Mouse (Mus musculus): ENCODE measurements around the gene 9230112D13Rik.

Gene 9230112D13Rik

GRCm38 (mm10) chr14:34543596-34543995 lies 21.0 kb upstream of the 9230112D13Rik start:
- in situ Hi-C loops (cut with MseI, MboI), result no loop called here

GRCm38 (mm10) chr14:34541896-34542295 lies 19.3 kb upstream of the 9230112D13Rik start:
- in situ Hi-C loops (cut with MseI, MboI), result no loop called here

GRCm38 (mm10) chr14:34540685-34541162 lies 18.1 kb upstream of the 9230112D13Rik start:
- in situ Hi-C loops (cut with MseI, MboI), result no loop called here

GRCm38 (mm10) chr14:34535883-34536282 lies 13.3 kb upstream of the 9230112D13Rik start:
- in situ Hi-C loops (cut with MseI, MboI), result no loop called here

GRCm38 (mm10) chr14:34533537-34533936 lies 10.9 kb upstream of the 9230112D13Rik start:
- in situ Hi-C loops (cut with MseI, MboI), result no loop called here

GRCm38 (mm10) chr14:34532536-34532935 lies 9.9 kb upstream of the 9230112D13Rik start:
- in situ Hi-C loops (cut with MseI, MboI), result no loop called here

- in situ Hi-C loops (cut with MseI, MboI), result no loop called here
These were observed 6.2 kb upstream of the 9230112D13Rik start for GRCm38 (mm10) chr14:34528804-34529203.

- in situ Hi-C loops (cut with MseI, MboI), result no loop called here
These were observed 4.5 kb downstream of the 9230112D13Rik start for GRCm38 (mm10) chr14:34517959-34518544.

GRCm38 (mm10) chr14:34516960-34517577 lies 5.5 kb downstream of the 9230112D13Rik start:
- in situ Hi-C loops (cut with MseI, MboI), result no loop called here

GRCm38 (mm10) chr14:34515860-34516259 lies 6.7 kb downstream of the 9230112D13Rik start:
- in situ Hi-C loops (cut with MseI, MboI), result no loop called here

- in situ Hi-C loops (cut with MseI, MboI), result no loop called here
These were observed 8.5 kb downstream of the 9230112D13Rik start for GRCm38 (mm10) chr14:34514120-34514519.

- in situ Hi-C loops (cut with MseI, MboI), result no loop called here
These were observed 10.0 kb downstream of the 9230112D13Rik start for GRCm38 (mm10) chr14:34512602-34513001.

GRCm38 (mm10) chr14:34511901-34512300 lies 10.7 kb downstream of the 9230112D13Rik start:
- in situ Hi-C loops (cut with MseI, MboI), result no loop called here

GRCm38 (mm10) chr14:34508842-34509439 lies 13.7 kb downstream of the 9230112D13Rik start:
- in situ Hi-C loops (cut with MseI, MboI), result no loop called here

GRCm38 (mm10) chr14:34508187-34508840 lies 14.3 kb downstream of the 9230112D13Rik start:
- in situ Hi-C loops (cut with MseI, MboI), result no loop called here

- in situ Hi-C loops (cut with MseI, MboI), result no loop called here
These were observed 17.3 kb downstream of the 9230112D13Rik start for GRCm38 (mm10) chr14:34505309-34505708.

GRCm38 (mm10) chr14:34504377-34504776 lies 18.2 kb downstream of the 9230112D13Rik start:
- in situ Hi-C loops (cut with MseI, MboI), result no loop called here

GRCm38 (mm10) chr14:34503759-34504158 lies 18.8 kb downstream of the 9230112D13Rik start:
- in situ Hi-C loops (cut with MseI, MboI), result no loop called here

GRCm38 (mm10) chr14:34503325-34503647 lies 19.3 kb downstream of the 9230112D13Rik start, which contains the start of gene Bmpr1a:
TSS of gene Bmpr1a (minus strand) at chr14:34503341.
- in situ Hi-C loops (cut with MseI, MboI), result no loop called here

GRCm38 (mm10) chr14:34502475-34503324 lies 19.9 kb downstream of the 9230112D13Rik start:
- in situ Hi-C loops (cut with MseI, MboI), result no loop called here

- in situ Hi-C loops (cut with MseI, MboI), result no loop called here
These were observed 20.7 kb downstream of the 9230112D13Rik start for GRCm38 (mm10) chr14:34501804-34502474.

Data from mouse trophoblast stem cell (cell line).